Mouse (Mus musculus): Measurements from ENCODE around the gene Nubp2. TPM values are rescaled to one million over a fixed set of nuclear protein-coding genes. Genes with fewer than 3 reads are reported as not detected.

The Nubp2 gene
- polyA plus RNA-seq, 1 experiment from 2014 or later = 61.3 TPM

DNA sequence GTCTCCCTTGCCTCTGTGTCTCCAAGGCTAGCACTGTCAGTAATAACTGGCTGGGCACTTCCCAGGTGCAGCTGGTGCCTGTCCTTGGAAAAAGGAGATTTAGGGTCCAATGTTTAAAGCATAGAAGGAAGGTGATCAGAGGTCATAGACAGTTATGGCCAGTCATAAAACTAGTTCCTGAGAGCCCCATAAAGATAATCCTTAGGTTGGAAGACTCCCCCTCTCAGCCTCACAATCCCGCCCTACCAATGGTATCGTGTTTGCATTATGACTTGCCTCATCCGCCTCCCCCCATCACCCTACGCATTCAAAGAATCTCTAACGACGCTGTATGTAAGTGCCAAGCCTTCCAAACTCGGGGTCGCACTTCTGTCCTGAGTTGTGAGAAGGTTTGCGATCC, 41.6 kb downstream of the Nubp2 start:
- 37% methylated on average over 9 of the region's 9 CpGs for WGBS
- ATAC-seq = peak; percentile 75
- H3K4me2 ChIP-seq (ENCODE audit: low read depth, low read length) = peak overlapping the region; percentile 20
- H3K27ac ChIP-seq (ENCODE audit: low read length) = peak overlapping the region; percentile 75
- H3K4me3 ChIP-seq (ENCODE audit: low read length) = no peak overlapping the region
- H3K9me3 ChIP-seq (ENCODE audit: control insufficient read depth, low read length) = no peaks in the 10 kb centered on the region
- H3K27me3 ChIP-seq (replicated peaks; ENCODE audit: control insufficient read depth, insufficient read depth, low read length) = no peaks in the 10 kb centered on the region
- no peaks in the 10 kb centered on the region for H3K36me3 ChIP-seq (ENCODE audit: control insufficient read depth, insufficient read depth, low read length)
- H3K9ac ChIP-seq (ENCODE audit: low read depth, low read length) = peak overlapping the region; percentile 7; the same call in 1 of the 2 replicates
- H3K4me1 ChIP-seq (ENCODE audit: control insufficient read depth, insufficient read depth, low read length) = peaks cover 5% of the 10 kb centered on the region; the same call in 1 of the 2 replicates

DNA sequence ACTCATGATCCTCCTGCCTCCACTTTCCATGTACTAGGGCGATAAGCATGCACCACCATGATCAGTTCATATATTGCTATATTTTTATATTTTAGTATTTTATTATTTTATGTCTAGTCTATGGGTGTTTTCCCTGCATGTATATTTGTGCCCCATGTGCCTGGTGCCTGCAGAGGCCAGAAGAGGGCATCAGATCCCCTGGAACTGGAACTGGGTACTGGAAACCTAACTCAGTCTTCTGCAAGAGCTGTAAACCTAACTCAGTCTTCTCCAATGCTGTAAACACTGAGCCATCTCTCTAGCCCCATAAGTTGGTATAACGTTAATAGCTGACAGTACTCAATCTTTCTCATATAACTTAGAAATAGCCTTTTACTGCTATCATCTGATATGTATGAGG, 43.5 kb downstream of the Nubp2 start:
- Histone ChIP-seq H3K4me2 (ENCODE audit: low read depth, low read length) (no peak overlapping the region), H3K9me3 (ENCODE audit: control insufficient read depth, low read length) (no peaks in the 10 kb centered on the region), H3K36me3 (ENCODE audit: control insufficient read depth, insufficient read depth, low read length) (no peaks in the 10 kb centered on the region), H3K4me1 (ENCODE audit: control insufficient read depth, insufficient read depth, low read length) (no peaks in the 10 kb centered on the region), H3K27ac (ENCODE audit: low read length) (no peak overlapping the region), H3K4me3 (ENCODE audit: low read length) (no peak overlapping the region), H3K27me3 (replicated peaks; ENCODE audit: control insufficient read depth, insufficient read depth, low read length) (no peaks in the 10 kb centered on the region), H3K9ac (ENCODE audit: low read depth, low read length) (no peak overlapping the region)
- ATAC-seq = no peak
- 66% methylated on average over 2 of the region's 2 CpGs for WGBS

DNA sequence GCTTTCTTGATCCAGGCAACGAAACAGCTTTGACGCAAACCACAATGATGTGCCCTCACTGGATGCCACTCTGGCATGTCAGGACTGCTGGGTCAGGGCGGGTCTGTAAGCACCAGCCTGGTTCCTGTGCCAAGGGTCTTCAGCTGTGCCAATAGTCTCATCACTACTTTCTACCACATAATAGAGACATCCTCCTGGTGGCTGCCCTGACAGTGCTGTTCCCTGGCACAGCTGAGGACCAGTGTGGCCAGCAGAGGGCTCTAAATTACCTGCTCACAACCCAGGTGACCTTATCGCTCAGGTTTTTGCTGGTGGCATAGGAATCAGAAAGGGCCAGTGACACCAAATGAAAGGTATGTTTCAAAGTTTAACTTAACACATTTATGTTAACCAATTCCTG, 45.0 kb downstream of the Nubp2 start:
- peak; percentile 34; the same call in 1 of the 2 replicates for ATAC-seq
- H3K4me2 ChIP-seq (ENCODE audit: low read depth, low read length) = no peak overlapping the region
- H3K36me3 ChIP-seq (ENCODE audit: control insufficient read depth, insufficient read depth, low read length) = no peaks in the 10 kb centered on the region
- H3K27me3 ChIP-seq (replicated peaks; ENCODE audit: control insufficient read depth, insufficient read depth, low read length) = no peaks in the 10 kb centered on the region
- WGBS = 51% methylated on average over 4 of the region's 4 CpGs
- no peak overlapping the region for H3K4me3 ChIP-seq (ENCODE audit: low read length)
- no peak overlapping the region for H3K27ac ChIP-seq (ENCODE audit: low read length)
- no peak overlapping the region for H3K9ac ChIP-seq (ENCODE audit: low read depth, low read length)
- H3K9me3 ChIP-seq (ENCODE audit: control insufficient read depth, low read length) = no peaks in the 10 kb centered on the region
- no peaks in the 10 kb centered on the region for H3K4me1 ChIP-seq (ENCODE audit: control insufficient read depth, insufficient read depth, low read length)

DNA sequence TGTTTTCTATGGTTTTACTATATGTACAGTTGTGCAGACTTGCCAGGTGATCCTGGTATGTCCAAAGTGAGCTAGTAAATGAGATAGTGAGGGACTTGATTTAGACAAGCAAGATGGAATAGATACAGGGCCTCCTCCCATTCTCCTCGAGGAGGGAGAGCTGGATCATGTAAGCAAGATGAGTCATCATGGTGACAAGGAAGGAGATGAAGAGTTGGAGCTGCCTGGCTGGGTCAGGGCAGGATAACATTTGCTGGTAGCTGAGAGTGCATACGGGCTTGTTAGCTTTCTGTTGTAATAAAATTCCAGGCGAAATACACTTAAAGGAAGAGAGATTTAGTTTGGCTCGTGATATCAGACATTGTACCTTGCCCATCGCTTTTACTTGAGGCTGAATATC, 45.8 kb downstream of the Nubp2 start:
- no peaks in the 10 kb centered on the region for H3K9me3 ChIP-seq (ENCODE audit: control insufficient read depth, low read length)
- H3K9ac ChIP-seq (ENCODE audit: low read depth, low read length) = no peak overlapping the region
- H3K36me3 ChIP-seq (ENCODE audit: control insufficient read depth, insufficient read depth, low read length) = no peaks in the 10 kb centered on the region
- ATAC-seq = no peak
- no peak overlapping the region for H3K4me2 ChIP-seq (ENCODE audit: low read depth, low read length)
- no peaks in the 10 kb centered on the region; the same call in 1 of the 2 replicates for H3K27me3 ChIP-seq (replicated peaks; ENCODE audit: control insufficient read depth, insufficient read depth, low read length)
- 38% methylated on average over 5 of the region's 5 CpGs for WGBS
- H3K4me3 ChIP-seq (ENCODE audit: low read length) = no peak overlapping the region
- H3K27ac ChIP-seq (ENCODE audit: low read length) = no peak overlapping the region
- no peaks in the 10 kb centered on the region for H3K4me1 ChIP-seq (ENCODE audit: control insufficient read depth, insufficient read depth, low read length)

DNA sequence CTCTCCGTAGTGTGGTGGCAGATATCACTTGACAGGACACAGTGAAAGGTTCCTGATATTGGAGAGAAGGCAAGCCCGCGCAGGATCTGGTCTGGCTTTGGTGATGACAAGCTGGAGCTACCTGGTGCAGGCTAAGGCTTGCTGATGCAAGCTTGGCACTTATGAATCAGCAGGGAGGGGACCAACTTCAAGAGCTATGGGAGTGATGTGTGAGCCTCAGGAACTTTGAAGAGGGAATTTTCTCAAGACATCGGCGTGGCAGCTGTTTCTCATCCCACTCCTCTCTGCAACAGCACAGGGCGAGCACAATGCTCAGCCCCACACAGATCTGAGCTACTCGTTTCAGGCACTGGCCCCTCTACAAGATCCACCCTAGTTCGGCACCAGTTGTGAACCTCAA, 46.3 kb downstream of the Nubp2 start, which contains the start of gene Hagh:
Gene Hagh (plus strand): TSS at position 302 of the 400 bp plus-strand sequence.
- Histone ChIP-seq H3K4me2 (ENCODE audit: low read depth, low read length) (no peak within 1 kb of the TSS), H3K27ac (ENCODE audit: low read length) (no peak within 1 kb of the TSS), H3K9me3 (ENCODE audit: control insufficient read depth, low read length) (no peaks in the 10 kb centered on the region), H3K36me3 (ENCODE audit: control insufficient read depth, insufficient read depth, low read length) (no peaks in the 10 kb centered on the region), H3K4me3 (ENCODE audit: low read length) (no peak within 1 kb of the TSS), H3K4me1 (ENCODE audit: control insufficient read depth, insufficient read depth, low read length) (no peaks in the 10 kb centered on the region), H3K9ac (ENCODE audit: low read depth, low read length) (no peak within 1 kb of the TSS), H3K27me3 (replicated peaks; ENCODE audit: control insufficient read depth, insufficient read depth, low read length) (no peaks in the 10 kb centered on the region; the same call in 1 of the 2 replicates)
- 65% methylated on average over 8 of the region's 8 CpGs for WGBS
- no peak for ATAC-seq

Other genes starting within 250 kb of the Nubp2 start
- gene Slc9a3r2, start 236.0 kb downstream of the Nubp2 start, polyA plus RNA-seq (2015; fragmentation: Nextera tagmentation; extraction: Ambion mirVana) = 37.5 and 38.6 TPM in 2 replicates
- 0.29 TPM in 1 of 2 replicates, not detected in the other for gene Npw, start 227.9 kb downstream of the Nubp2 start, polyA plus RNA-seq (2015; fragmentation: Nextera tagmentation; extraction: Ambion mirVana)
- 11.0 and 15.4 TPM in 2 replicates for gene Zfp598, start 216.7 kb downstream of the Nubp2 start, polyA plus RNA-seq (2015; fragmentation: Nextera tagmentation; extraction: Ambion mirVana)
- 6.0 and 6.9 TPM in 2 replicates for gene Syngr3, start 196.4 kb downstream of the Nubp2 start, polyA plus RNA-seq (2015; fragmentation: Nextera tagmentation; extraction: Ambion mirVana)
- 47.3 and 48.5 TPM in 2 replicates for gene Gfer, start 190.2 kb downstream of the Nubp2 start, polyA plus RNA-seq (2015; fragmentation: Nextera tagmentation; extraction: Ambion mirVana)
- 17.7 and 19.0 TPM in 2 replicates for gene Noxo1, start 190.1 kb downstream of the Nubp2 start, polyA plus RNA-seq (2015; fragmentation: Nextera tagmentation; extraction: Ambion mirVana)
- 63.5 and 68.4 TPM in 2 replicates for gene Tbl3, start 178.7 kb downstream of the Nubp2 start, polyA plus RNA-seq (2015; fragmentation: Nextera tagmentation; extraction: Ambion mirVana)
- gene Rnf151, start 168.3 kb downstream of the Nubp2 start, polyA plus RNA-seq (2015; fragmentation: Nextera tagmentation; extraction: Ambion mirVana) = 0.15 TPM in 1 of 2 replicates, not detected in the other
- gene Rps2, start 168.2 kb downstream of the Nubp2 start, polyA plus RNA-seq (2015; fragmentation: Nextera tagmentation; extraction: Ambion mirVana) = 1,425 and 1,515 TPM in 2 replicates
- 376 and 382 TPM in 2 replicates for gene Ndufb10, start 161.9 kb downstream of the Nubp2 start, polyA plus RNA-seq (2015; fragmentation: Nextera tagmentation; extraction: Ambion mirVana)
- gene Rpl3l, start 158.5 kb downstream of the Nubp2 start, polyA plus RNA-seq (2015; fragmentation: Nextera tagmentation; extraction: Ambion mirVana) = not detected in 2 replicates
- 28.8 and 32.8 TPM in 2 replicates for gene Msrb1, start 149.7 kb downstream of the Nubp2 start, polyA plus RNA-seq (2015; fragmentation: Nextera tagmentation; extraction: Ambion mirVana)
- 0.28 and 0.39 TPM in 2 replicates for gene Hs3st6, start 133.4 kb downstream of the Nubp2 start, polyA plus RNA-seq (2015; fragmentation: Nextera tagmentation; extraction: Ambion mirVana)
- gene Meiob, start 82.1 kb downstream of the Nubp2 start, polyA plus RNA-seq (2015; fragmentation: Nextera tagmentation; extraction: Ambion mirVana) = not detected in 2 replicates
- gene Hagh, start 46.2 kb downstream of the Nubp2 start, polyA plus RNA-seq (2015; fragmentation: Nextera tagmentation; extraction: Ambion mirVana) = 86.5 and 95.5 TPM in 2 replicates
- 115 and 132 TPM in 2 replicates for gene Fahd1, start 36.0 kb downstream of the Nubp2 start, polyA plus RNA-seq (2015; fragmentation: Nextera tagmentation; extraction: Ambion mirVana)
- 6.2 and 7.4 TPM in 2 replicates for gene Igfals, start 20.4 kb downstream of the Nubp2 start, polyA plus RNA-seq (2015; fragmentation: Nextera tagmentation; extraction: Ambion mirVana)
- 33.9 and 34.4 TPM in 2 replicates for gene Spsb3, start 294 bp upstream of the Nubp2 start, polyA plus RNA-seq (2015; fragmentation: Nextera tagmentation; extraction: Ambion mirVana)
- gene Eme2, start 8.7 kb upstream of the Nubp2 start, polyA plus RNA-seq (2015; fragmentation: Nextera tagmentation; extraction: Ambion mirVana) = 28.3 and 33.0 TPM in 2 replicates
- 121 and 129 TPM in 2 replicates for gene Mrps34, start 8.8 kb upstream of the Nubp2 start, polyA plus RNA-seq (2015; fragmentation: Nextera tagmentation; extraction: Ambion mirVana)
- gene Nme3, start 10.2 kb upstream of the Nubp2 start, polyA plus RNA-seq (2015; fragmentation: Nextera tagmentation; extraction: Ambion mirVana) = 76.8 and 77.1 TPM in 2 replicates
- gene Mapk8ip3, start 50.6 kb upstream of the Nubp2 start, polyA plus RNA-seq (2015; fragmentation: Nextera tagmentation; extraction: Ambion mirVana) = 20.2 and 21.8 TPM in 2 replicates
- 146 and 163 TPM in 2 replicates for gene Jpt2, start 74.3 kb upstream of the Nubp2 start, polyA plus RNA-seq (2015; fragmentation: Nextera tagmentation; extraction: Ambion mirVana)
- 3.1 and 3.3 TPM in 2 replicates for gene Cramp1l, start 129.4 kb upstream of the Nubp2 start, polyA plus RNA-seq (2015; fragmentation: Nextera tagmentation; extraction: Ambion mirVana)
- gene Ift140, start 129.7 kb upstream of the Nubp2 start, polyA plus RNA-seq (2015; fragmentation: Nextera tagmentation; extraction: Ambion mirVana) = 12.7 and 12.9 TPM in 2 replicates
- gene Tmem204, start 197.2 kb upstream of the Nubp2 start, polyA plus RNA-seq (2015; fragmentation: Nextera tagmentation; extraction: Ambion mirVana) = 22.2 and 25.8 TPM in 2 replicates
- 32.1 and 32.3 TPM in 2 replicates for gene Telo2, start 229.6 kb upstream of the Nubp2 start, polyA plus RNA-seq (2015; fragmentation: Nextera tagmentation; extraction: Ambion mirVana)
- gene Ptx4, start 234.4 kb upstream of the Nubp2 start, polyA plus RNA-seq (2015; fragmentation: Nextera tagmentation; extraction: Ambion mirVana) = 0.20 and 0.24 TPM in 2 replicates
- 21.8 and 23.5 TPM in 2 replicates for gene Clcn7, start 247.0 kb upstream of the Nubp2 start, polyA plus RNA-seq (2015; fragmentation: Nextera tagmentation; extraction: Ambion mirVana)

All from intestine, embryonic 16.5 days (tissue).